Mouse (Mus musculus) G1E-ER4 (cell line): ENCODE measurements around the gene Ticam1. TPM values are rescaled to one million over a fixed set of nuclear protein-coding genes. Genes with fewer than 3 reads are reported as not detected.

ENCODE experiments used
- GATA1 ChIP-seq: IDR thresholded peaks from one replicate; pipeline ENCODE4 v1.8.0; 2012; ENCODE audit warnings: low read length, inconsistent platforms
- polyA plus RNA-seq: library from polyadenylated mRNA; stranded (reverse); fragments of >175 nt; gene quantifications from 2 replicates; pipeline ENCODE4 v1.2.3, GENCODE M21; 2012

Gene Ticam1
- polyA plus RNA-seq, 1 experiment = 6.3 TPM

DNA sequence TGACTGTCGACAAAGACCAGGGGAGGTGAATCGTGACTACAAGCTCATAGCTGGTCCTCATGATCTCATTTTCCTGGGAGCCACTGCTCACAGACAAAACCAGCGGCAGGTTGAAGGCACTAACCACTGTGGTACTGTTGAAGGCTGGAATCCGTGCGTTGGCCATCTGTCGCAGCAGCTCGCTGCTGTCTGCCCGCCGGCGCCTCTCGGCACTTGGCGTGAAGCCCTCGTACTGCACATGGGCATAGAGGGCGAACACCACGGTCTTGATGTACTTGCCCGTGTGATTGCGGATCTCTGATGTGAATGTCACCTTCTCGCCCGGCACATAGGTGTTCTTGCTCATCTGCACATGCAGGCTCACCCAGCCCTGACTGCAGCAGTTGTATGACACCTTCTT lies 17.7 kb upstream of the Ticam1 start:
- no peak for TF ChIP-seq GATA1

DNA sequence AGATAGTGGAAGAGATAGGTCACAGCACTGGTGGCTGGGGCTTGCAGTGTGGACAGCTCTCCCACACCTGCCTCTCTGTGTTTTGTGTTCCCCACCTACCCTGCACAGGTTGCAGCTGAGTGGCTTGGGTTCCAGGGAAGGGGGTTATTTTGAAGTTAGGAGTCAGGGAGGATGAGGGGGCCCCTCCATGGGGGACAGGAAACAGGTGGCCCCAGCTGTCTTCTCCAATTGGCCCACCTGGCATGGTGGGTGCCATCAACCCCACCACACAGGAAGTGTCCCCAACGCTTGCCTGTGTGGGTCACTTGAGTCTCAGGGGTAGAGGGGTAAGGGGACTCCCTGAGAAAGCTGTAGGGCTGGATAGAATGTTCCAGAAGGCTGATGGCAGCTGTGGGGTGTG lies 16.7 kb upstream of the Ticam1 start:
- TF ChIP-seq GATA1 = no peak

DNA sequence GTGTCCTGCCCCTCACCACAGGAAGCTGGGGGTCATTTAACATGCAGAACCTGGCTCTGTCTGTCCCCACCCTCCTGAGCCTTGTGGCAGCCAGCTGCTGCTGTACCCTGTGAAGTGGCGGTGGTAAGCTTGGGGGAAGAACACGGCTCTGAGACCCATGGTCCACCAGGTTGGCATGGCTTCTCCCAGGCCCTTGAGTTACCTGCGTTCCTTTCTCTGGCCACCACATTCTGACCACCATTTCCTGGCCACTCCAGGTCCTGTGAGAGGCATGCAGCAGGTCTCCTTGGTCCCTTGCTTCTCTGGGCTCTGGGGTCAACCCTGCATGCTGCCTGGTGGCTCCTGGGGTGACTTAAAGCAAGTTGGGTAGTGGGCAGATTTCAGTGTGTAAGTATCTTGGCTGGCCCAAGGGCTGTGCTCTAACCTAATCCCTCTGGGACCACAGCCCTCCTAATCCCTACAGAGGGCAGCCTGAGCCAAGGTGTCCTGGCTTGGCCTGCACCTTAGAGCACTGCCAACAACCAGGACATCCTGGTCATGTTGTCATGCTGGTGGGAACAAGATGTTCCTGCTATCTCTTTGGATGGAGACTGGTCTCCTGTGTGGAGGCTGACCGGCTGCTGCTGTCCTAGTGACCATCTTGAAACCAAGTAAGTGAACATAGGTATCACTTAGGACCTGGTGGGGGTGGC lies 16.1 kb upstream of the Ticam1 start, which contains the start of gene Plin3:
Gene Plin3 (minus strand): TSS at position 343 of the 692 bp plus-strand sequence.
- TF ChIP-seq GATA1 = no peak

- no peak for TF ChIP-seq GATA1
Observed at GRCm38 (mm10) chr17:56291826-56292475, 15.4 kb upstream of the Ticam1 start.

DNA sequence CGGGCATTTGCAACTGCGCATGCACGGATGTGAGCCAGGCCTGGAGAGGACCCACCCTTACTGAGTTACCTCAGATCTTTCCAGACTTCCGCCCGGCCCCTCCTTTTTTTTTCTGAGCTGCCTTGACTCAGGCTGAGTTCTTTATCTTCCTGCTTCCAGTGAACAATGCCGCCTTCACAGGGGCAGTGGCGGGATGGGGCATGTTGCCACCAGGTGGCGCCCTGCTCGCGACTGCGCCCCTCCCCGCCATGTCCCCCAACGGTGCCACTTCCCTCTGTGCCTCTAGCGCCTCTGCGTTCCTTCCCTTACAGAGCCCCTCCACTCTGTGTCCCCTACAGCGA lies 14.6 kb upstream of the Ticam1 start:
- no peak for TF ChIP-seq GATA1

GRCm38 (mm10) chr17:56290388-56291170 lies 14.0 kb upstream of the Ticam1 start:
- TF ChIP-seq GATA1 = no peak

GRCm38 (mm10) chr17:56289371-56290331 lies 13.1 kb upstream of the Ticam1 start:
- TF ChIP-seq GATA1 = peak; percentile 63

DNA sequence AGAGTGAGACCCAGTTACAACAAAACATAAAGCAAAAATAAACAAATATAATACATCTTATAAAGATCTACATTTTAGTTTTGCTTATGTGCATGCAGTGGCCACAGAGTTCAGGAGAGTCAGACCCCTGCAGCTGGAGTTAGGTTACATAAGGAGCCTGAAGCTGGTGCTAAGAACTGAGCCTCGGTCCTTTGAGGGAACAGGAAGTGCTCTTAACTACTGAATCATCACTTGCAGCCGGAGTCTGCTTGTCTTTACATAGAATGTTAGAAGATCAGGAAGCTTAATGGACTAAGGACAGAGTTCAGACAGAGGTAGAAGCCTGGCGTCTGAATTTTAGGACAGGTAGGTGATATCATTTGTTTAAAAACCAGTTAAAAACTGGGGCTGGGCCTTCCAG lies 12.3 kb upstream of the Ticam1 start:
- TF ChIP-seq GATA1 = no peak

DNA sequence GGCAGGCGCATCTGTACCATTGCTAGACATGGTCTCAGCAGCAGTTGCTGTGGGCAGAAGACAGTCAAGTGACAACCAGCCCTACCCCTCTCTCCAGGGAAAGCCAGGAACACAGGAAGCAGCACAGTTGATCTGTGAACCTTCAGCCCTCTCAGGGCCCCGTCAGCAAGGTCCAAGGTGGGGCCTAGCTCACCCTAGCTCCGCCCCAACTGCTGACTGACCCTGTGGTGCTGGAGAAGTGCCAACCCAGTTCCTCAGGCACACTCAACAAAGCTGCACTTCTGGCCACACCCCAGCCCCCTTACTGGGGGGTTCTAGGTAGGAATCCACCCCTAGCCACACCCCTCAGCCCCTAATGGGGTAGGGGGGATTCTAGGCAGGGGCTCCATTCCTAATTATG lies 11.2 kb upstream of the Ticam1 start:
- no peak for TF ChIP-seq GATA1

- no peak for TF ChIP-seq GATA1
Observed at GRCm38 (mm10) chr17:56285995-56286394, 9.4 kb upstream of the Ticam1 start.

GRCm38 (mm10) chr17:56283316-56283715 lies 6.7 kb upstream of the Ticam1 start:
- TF ChIP-seq GATA1 = no peak

- no peak for TF ChIP-seq GATA1
Observed at GRCm38 (mm10) chr17:56282802-56283201, 6.2 kb upstream of the Ticam1 start.

GRCm38 (mm10) chr17:56281193-56281592 lies 4.6 kb upstream of the Ticam1 start:
- no peak for TF ChIP-seq GATA1

- no peak for TF ChIP-seq GATA1
Observed at GRCm38 (mm10) chr17:56279481-56280155, 3.0 kb upstream of the Ticam1 start.

DNA sequence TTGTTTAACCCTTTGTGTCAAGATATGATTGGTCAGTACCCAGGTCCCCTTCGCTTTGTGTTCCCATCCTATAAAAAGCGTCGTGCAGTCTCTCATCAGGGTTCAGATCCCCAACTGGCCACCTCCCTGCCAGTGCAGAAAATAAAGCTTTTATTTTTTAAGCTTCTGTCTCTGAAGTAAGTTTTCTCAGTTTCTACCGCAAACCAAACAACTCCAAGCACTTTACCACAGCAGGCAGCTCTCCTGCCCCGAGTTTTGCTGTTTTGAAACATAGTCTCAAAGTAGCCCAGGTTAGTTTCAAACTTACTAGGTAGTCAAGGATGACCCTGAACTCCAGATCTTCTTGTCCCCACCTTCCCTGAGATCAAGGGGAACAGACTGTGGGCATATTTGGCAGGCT lies 1.8 kb upstream of the Ticam1 start:
- TF ChIP-seq GATA1 = no peak

DNA sequence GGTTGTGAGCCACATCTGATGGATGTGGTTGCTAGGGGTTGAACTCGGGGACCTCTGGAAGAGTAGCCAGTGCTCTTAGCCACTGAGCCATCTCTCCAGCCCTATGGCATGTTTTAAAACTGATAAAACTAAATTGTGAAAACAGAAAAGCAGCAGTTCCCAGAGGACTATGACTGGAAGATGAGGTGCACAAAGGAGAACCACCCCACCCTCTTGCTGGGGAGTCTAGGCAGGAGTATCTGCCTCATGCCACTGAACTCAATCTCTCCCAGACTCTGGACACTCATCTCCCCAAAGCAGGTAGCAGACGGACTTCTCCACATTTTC lies 944 bp upstream of the Ticam1 start:
- no peak for TF ChIP-seq GATA1
